Mouse (Mus musculus) forebrain, embryonic 15.5 days (tissue): Measurements from ENCODE around the gene Apoc2. TPM values are rescaled to one million over a fixed set of nuclear protein-coding genes. Genes with fewer than 3 reads are reported as not detected.

Source experiments
- ATAC-seq: fragments of 200-750 bp; cut with Nextera tagmentation; replicated peaks from 2 replicates; pipeline ENCODE4 v1.8.0; 2017; ENCODE audit warnings: mild to moderate bottlenecking, moderate TSS enrichment, moderate library complexity
- H3K27ac ChIP-seq: fragments of 300-500 bp; sonication (generic); replicated peaks from 2 replicates; pipeline ENCODE4 v1.5.1; 2015; ENCODE audit warnings: mild to moderate bottlenecking, inconsistent platforms
- H3K27me3 ChIP-seq: fragments of 300-500 bp; sonication (generic); 2 replicates; pipeline ENCODE4 v1.6.1; 2015; ENCODE audit warnings: inconsistent platforms
- H3K36me3 ChIP-seq: fragments of 300-500 bp; sonication (generic); 2 replicates; pipeline ENCODE4 v1.6.1; 2015; ENCODE audit warnings: mild to moderate bottlenecking, inconsistent platforms
- H3K4me1 ChIP-seq: fragments of 300-500 bp; sonication (generic); 2 replicates; pipeline ENCODE4 v1.6.1; 2015; ENCODE audit warnings: inconsistent platforms
- H3K4me2 ChIP-seq: fragments of 300-500 bp; sonication (generic); replicated peaks from 2 replicates; pipeline ENCODE4 v1.6.1; 2015; ENCODE audit warnings: mild to moderate bottlenecking, inconsistent platforms
- H3K4me3 ChIP-seq: fragments of 300-500 bp; sonication (generic); 2 replicates; pipeline ENCODE4 v1.5.1; 2015; ENCODE audit warnings: mild to moderate bottlenecking, inconsistent platforms
- H3K9ac ChIP-seq: fragments of 300-500 bp; sonication (generic); replicated peaks from 2 replicates; pipeline ENCODE4 v1.6.1; 2015; ENCODE audit warnings: mild to moderate bottlenecking, inconsistent platforms
- H3K9me3 ChIP-seq: fragments of 300-500 bp; sonication (generic); 2 replicates; pipeline ENCODE4 v1.6.1; 2016; ENCODE audit warnings: inconsistent platforms
- WGBS: fragments of 180-500 bp; shearing (Covaris S2); methylation state at CpG from one replicate; pipeline ENCODE4 v1.1.7; 2015; ENCODE audit warnings: mixed read lengths; 5-methylcytosine and 5-hydroxymethylcytosine counted together
- polyA plus RNA-seq: library from polyadenylated mRNA; unstranded; fragments of >200 nt; fragmentation: Nextera tagmentation; extraction: Ambion mirVana; gene quantifications from 2 replicates; pipeline ENCODE4 v1.2.1, GENCODE M21; 2015

Apoc2 gene
- polyA plus RNA-seq, result not detected in 2 replicates

DNA sequence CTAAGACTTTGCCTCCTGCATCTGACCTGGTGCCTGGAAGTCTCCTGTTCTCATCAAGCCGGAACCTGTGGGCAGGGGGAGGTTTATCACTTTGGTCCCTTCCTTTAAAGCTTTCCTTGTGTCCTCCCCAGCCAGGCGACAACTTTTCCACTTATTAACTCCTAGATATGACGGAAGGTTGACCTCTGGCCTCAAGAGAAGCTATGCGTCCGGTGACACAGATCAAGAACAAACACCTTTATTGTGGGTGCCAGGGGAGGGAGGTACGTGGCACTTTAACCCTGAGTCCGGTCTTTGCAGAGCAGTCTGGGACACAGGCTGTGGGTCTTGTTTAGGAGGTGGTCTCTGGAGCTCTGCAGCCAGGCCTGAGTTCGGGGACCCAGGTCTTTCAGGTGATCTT is at the start of gene Apoc2:
Gene Apoc2 (minus strand): TSS at position 70 of the 400 bp plus-strand sequence.
- Histone ChIP-seq H3K4me3 (no peak within 1 kb of the TSS), H3K36me3 (no peaks in the 10 kb centered on the region), H3K4me2 (no peak within 1 kb of the TSS), H3K27me3 (no peaks in the 10 kb centered on the region), H3K4me1 (no peaks in the 10 kb centered on the region), H3K9ac (no peak within 1 kb of the TSS), H3K9me3 (no peaks in the 10 kb centered on the region), H3K27ac (no peak within 1 kb of the TSS)
- WGBS, result 82% methylated on average over 8 of the region's 8 CpGs
- ATAC-seq, result no peak

DNA sequence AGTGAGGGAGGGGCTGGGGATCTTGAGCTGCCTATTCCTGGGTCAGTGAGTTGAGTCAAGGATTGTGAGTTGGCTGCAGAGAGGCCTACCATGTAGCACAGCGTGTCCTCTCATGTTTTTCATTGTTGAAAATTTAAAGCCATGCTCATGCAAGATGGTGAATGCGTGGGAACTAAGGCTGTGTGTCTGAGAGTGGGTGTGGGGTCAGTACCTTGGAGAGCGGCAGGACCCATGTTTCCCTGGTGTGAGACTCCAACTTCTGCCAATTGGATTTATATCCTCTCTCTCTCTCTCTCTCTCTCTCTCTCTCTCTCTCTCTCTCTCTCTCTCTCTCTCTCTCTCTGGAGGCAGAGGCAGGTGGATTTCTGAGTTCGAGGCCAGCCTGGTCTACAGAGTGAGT is 48.8 kb upstream of the Apoc2 start:
- Histone ChIP-seq H3K27ac (no peak overlapping the region), H3K4me2 (no peak overlapping the region), H3K9me3 (no peaks in the 10 kb centered on the region), H3K4me3 (no peak overlapping the region), H3K9ac (no peak overlapping the region), H3K36me3 (peaks cover 69% of the 10 kb centered on the region), H3K4me1 (no peaks in the 10 kb centered on the region), H3K27me3 (no peaks in the 10 kb centered on the region)
- ATAC-seq, result no peak
- WGBS, result 84% methylated on average over 4 of the region's 4 CpGs

DNA sequence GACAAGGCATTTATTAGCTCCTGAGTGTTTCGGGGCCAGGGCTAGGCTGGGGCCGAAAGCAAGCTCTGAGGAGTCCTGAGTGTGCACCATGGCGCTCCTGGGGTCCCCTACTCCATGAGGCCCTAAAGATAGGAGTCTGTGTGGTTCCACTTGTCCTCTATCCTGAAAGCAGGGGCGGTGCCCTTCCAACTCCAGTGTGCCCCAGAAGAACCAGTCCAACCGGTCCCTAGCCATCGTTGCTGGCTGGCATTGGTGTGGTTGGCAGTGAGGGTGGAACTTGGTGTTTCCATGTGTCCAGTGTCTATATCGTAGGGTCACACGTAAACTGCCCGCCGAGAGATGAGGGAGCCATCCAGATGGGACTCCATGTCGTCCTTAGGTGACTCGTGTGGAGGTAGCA is 46.4 kb upstream of the Apoc2 start:
- ATAC-seq, result no peak

DNA sequence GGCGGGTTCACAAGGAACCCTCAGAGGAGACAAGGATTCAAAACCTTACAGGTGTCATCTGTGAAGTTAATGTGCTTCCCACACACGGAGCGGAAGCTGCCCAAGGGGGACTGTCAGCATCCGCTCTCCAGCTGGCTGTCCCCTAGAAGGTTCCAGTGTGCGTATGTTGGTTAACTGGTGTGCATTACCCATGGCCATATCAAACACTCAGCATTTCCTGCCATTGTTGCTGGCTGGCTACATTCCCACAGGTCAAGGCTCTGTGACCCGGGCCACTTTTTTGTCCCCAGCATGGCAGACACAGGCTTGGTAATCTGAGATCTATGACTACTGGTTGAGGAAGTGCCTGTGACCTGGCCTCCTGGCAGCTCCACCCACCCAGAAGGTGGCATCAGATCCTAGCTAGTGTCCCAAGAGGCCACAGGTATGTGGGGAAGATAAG is 45.0 kb upstream of the Apoc2 start:
- Histone ChIP-seq H3K27me3 (no peaks in the 10 kb centered on the region), H3K36me3 (peaks cover 32% of the 10 kb centered on the region), H3K9ac (no peak overlapping the region), H3K4me1 (no peaks in the 10 kb centered on the region), H3K9me3 (0 out of 2 replicates have a peak, but pooled peaks cover 2% of the 10 kb centered on the region), H3K27ac (no peak overlapping the region), H3K4me3 (no peak overlapping the region), H3K4me2 (no peak overlapping the region)
- WGBS, result 92% methylated on average over 6 of the region's 6 CpGs
- ATAC-seq, result no peak

More for the DNA sequence above, 46.4 kb upstream of the Apoc2 start:
- H3K9me3 ChIP-seq, result 0 out of 2 replicates have a peak, but pooled peaks cover 2% of the 10 kb centered on the region
- H3K9ac ChIP-seq, result no peak overlapping the region
- H3K27ac ChIP-seq, result no peak overlapping the region
- no peaks in the 10 kb centered on the region for H3K4me1 ChIP-seq
- peaks cover 46% of the 10 kb centered on the region for H3K36me3 ChIP-seq
- no peak overlapping the region for H3K4me3 ChIP-seq
- 95% methylated on average over 12 of the region's 12 CpGs for WGBS
- no peaks in the 10 kb centered on the region for H3K27me3 ChIP-seq
- H3K4me2 ChIP-seq, result no peak overlapping the region

DNA sequence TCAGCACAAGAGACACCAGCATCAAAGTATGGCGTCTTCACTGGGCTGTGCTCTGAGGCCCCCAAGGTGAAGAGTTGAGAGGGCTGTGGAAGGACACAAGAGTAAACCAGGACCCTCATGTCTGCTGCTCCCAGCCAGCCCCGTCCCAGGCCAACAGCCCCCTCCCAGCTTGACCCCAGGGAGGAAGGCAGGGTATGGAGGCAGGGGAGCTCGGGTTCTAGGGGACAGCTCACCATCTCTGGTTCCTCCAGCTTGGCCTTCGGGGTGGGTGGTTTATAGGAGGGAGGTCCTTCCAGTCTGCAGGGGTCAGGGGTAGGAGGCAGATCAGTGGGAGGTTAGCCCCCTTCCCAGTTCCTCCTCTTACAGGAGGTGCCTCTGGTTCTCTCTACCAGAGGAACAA is 41.5 kb upstream of the Apoc2 start:
- no peak for ATAC-seq
- H3K4me2 ChIP-seq, result no peak overlapping the region
- no peak overlapping the region for H3K27ac ChIP-seq
- H3K9ac ChIP-seq, result no peak overlapping the region
- WGBS, result 90% methylated on average over 4 of the region's 4 CpGs
- peaks cover 6% of the 10 kb centered on the region; the same call in 1 of the 2 replicates for H3K36me3 ChIP-seq
- H3K27me3 ChIP-seq, result no peaks in the 10 kb centered on the region
- H3K4me1 ChIP-seq, result peaks cover 14% of the 10 kb centered on the region
- 0 out of 2 replicates have a peak, but pooled peaks cover 2% of the 10 kb centered on the region for H3K9me3 ChIP-seq
- H3K4me3 ChIP-seq, result no peak overlapping the region

DNA sequence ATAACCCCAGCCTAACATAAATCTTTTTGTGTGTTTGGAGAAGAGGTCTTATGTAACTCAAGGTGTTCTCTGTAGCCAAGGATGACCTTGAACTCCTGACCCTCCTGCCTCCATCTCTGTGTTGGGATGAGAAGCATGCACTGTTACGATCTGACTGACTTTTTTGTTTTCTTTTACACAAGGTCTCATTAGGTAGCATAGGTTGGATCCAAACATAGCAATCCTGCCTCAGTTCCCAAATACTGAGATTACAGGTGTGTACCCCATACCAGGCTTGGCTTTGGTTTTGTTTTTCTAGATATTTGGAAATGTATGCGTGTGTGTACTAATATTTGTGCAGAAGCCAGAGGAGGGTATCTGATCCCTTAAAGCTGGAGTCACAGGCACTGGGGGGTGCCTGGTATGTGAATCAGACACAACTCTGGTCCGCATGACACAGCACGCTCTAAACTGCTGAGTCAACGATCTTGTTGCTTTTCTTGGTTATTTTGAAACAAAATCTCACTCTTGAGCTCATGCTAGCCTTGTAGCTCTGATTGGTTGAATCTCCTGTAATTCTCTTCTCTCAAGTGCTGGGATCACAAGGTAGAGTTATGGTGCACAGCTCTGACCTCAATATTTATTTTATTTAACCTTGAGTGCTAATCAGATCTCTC is 40.7 kb upstream of the Apoc2 start:
- no peaks in the 10 kb centered on the region for H3K27me3 ChIP-seq
- no peak for ATAC-seq
- WGBS, result 93% methylated on average over 5 of the region's 5 CpGs
- H3K9ac ChIP-seq, result no peak overlapping the region
- 0 out of 2 replicates have a peak, but pooled peaks cover 2% of the 10 kb centered on the region for H3K9me3 ChIP-seq
- no peak overlapping the region for H3K4me2 ChIP-seq
- H3K27ac ChIP-seq, result no peak overlapping the region
- 0 out of 2 replicates have a peak, but pooled peaks cover 5% of the 10 kb centered on the region for H3K36me3 ChIP-seq
- no peak overlapping the region for H3K4me3 ChIP-seq
- H3K4me1 ChIP-seq, result peaks cover 22% of the 10 kb centered on the region

DNA sequence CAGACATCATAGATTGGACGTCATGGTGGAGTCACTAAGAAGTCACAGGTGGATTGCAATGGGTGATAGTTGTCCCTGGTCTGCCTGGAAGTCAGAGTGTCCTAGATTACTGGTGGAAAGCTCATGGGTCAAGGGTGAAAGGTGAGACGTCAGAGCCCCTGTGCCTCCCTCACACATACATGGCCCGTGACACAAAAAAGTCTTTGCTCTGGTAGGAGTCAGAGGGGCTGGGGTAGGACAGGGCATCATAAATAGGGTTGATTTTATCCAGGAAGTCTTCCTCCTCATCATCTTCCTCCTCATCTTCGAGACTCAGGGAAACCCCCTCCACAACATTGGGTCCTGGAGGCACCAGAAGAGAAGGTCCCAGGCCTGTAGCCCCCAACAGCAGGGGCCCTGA is 39.6 kb upstream of the Apoc2 start:
- Histone ChIP-seq H3K9ac (no peak overlapping the region), H3K9me3 (0 out of 2 replicates have a peak, but pooled peaks cover 2% of the 10 kb centered on the region), H3K27ac (no peak overlapping the region), H3K36me3 (peaks cover 1% of the 10 kb centered on the region; the same call in 1 of the 2 replicates), H3K27me3 (no peaks in the 10 kb centered on the region), H3K4me3 (no peak overlapping the region), H3K4me1 (peaks cover 22% of the 10 kb centered on the region), H3K4me2 (no peak overlapping the region)
- ATAC-seq, result no peak
- 84% methylated on average over 4 of the region's 4 CpGs for WGBS

DNA sequence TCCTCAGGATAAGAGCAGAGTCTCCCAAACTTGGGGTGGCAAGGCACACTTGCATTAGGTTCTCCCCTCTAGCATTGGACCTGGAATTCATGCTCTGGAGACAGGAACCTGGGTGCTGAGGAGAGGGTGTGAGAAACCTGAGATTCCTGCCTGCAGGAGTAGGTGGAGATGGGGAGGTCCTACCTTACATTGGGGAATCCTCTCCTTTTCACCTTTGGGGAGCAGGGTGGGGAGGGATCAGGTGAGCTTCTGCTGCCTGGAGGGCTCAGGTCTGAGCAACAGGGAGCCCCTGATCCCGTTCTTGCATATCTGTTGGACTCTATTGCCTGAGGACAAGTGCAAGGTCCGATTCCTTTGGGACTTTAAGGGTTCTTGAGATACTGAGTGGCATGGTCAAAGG is 39.1 kb upstream of the Apoc2 start:
- Histone ChIP-seq H3K27me3 (no peaks in the 10 kb centered on the region), H3K36me3 (peaks cover 7% of the 10 kb centered on the region), H3K9ac (peak overlapping the region; percentile 38; the same call in 1 of the 2 replicates), H3K9me3 (0 out of 2 replicates have a peak, but pooled peaks cover 2% of the 10 kb centered on the region), H3K4me3 (0 out of 2 replicates have a peak overlapping the region, but pooled peaks have one; percentile 73), H3K4me1 (peaks cover 22% of the 10 kb centered on the region), H3K27ac (peak overlapping the region; percentile 91), H3K4me2 (peak overlapping the region; percentile 59)
- 80% methylated on average over 2 of the region's 2 CpGs for WGBS
- no peak for ATAC-seq

DNA sequence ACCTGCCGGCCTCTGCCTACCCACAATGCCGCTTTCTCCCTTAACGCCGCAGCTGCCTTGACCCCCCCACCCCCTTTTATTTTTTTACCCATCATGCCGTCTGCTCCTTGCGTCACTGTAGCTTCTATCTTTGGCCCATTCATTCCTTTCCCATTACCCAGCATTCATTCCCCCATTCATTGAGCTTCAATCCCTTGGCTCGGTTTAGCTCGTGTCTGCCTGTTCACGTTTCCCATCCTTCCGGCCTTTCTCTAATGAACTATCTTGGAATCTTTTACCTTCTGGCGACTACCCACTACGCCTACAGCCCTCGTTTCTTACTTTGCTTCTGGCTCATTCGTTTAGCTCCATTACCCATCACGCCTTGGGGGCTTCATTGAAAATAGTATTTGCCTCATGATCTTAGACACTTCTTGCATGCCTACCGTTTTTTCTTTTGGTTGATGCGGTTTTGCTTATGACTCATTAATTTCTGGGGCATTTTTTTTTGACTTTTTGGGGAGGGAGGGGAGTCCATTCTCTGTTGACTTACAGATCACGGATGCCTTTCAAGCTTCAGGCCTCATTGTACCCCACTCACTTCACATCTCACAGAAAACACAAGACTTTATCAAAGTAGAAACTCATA is 38.4 kb upstream of the Apoc2 start:
- Histone ChIP-seq H3K4me3 (peak overlapping the region; percentile 73), H3K27me3 (no peaks in the 10 kb centered on the region), H3K27ac (peak overlapping the region; percentile 91), H3K4me1 (peaks cover 22% of the 10 kb centered on the region), H3K9me3 (0 out of 2 replicates have a peak, but pooled peaks cover 2% of the 10 kb centered on the region), H3K36me3 (peaks cover 13% of the 10 kb centered on the region), H3K4me2 (peak overlapping the region; percentile 59), H3K9ac (peak overlapping the region; percentile 38)
- no peak for ATAC-seq
- 5% methylated on average over 18 of the region's 18 CpGs for WGBS

DNA sequence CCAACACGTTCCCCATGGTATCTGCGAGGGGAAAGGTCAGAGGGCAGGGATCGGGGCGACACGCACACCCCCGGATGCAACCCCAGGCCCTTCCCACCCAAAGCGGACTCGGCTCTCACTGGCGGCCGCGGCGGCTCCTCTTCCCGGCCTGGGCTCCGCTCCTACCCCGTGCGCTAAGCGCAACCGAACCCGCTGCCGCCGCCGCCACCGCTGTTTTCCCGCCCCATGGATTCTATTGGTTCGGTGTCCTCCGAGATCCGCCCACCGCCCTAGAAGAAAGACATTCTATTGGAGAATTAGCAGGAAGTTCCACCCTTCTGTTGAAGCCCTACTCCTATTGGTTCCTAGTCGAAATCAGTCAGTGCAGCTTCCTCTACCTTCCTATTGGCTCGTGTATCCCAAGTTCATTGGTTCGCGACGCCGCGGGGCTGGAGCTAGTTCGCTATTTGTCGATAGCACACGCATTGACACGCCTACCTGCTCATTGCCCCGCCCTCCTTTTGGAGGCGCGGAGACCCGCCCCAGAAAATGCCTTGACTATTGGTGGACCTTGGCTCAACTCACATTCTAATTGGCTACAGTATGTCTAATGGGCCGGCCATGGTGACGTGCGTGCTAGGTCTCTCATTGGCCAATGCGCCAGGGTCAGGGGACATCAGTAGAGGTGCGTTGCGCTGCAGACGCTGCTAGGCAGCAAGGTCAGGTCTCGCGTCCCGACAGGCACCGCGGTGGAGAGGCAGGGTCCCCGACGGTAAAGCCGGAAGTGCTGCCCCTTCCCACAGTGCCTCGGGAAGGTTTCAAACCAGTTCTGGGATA is 37.7 kb upstream of the Apoc2 start, which contains the start of gene Tomm40:
Gene Tomm40 (minus strand): TSS at position 200 of the 816 bp plus-strand sequence.
- Histone ChIP-seq H3K4me3 (peak within 1 kb of the TSS; percentile 73), H3K27ac (peak within 1 kb of the TSS; percentile 91), H3K36me3 (peaks cover 18% of the 10 kb centered on the region)

DNA sequence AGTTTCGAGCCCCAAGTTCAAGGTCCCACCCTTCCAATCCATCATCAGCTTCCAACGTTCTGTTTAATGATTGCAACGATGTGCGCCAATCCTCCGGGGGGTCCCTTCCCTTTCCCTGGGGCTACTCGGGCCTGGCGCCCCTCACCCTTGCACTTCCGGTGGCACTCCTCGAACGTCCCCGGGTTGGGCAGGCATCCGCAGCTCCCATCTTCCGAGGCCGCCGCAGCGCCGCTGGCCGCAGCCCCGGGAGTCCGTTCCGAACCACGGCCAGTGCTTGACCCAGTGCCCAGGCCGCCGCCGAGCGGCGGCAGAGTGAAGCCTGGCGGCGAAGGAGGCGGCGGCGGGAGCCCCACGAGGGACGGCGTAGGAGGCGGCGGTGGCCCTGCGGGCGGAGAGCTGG is 37.1 kb upstream of the Apoc2 start:
- Histone ChIP-seq H3K4me3 (peak overlapping the region; percentile 73), H3K27me3 (no peaks in the 10 kb centered on the region), H3K9ac (peak overlapping the region; percentile 70), H3K4me1 (peaks cover 22% of the 10 kb centered on the region), H3K36me3 (peaks cover 22% of the 10 kb centered on the region), H3K4me2 (peak overlapping the region; percentile 95), H3K27ac (peak overlapping the region; percentile 68), H3K9me3 (no peaks in the 10 kb centered on the region)
- ATAC-seq, result no peak
- WGBS, result 0% methylated on average over 39 of the region's 39 CpGs

More for the DNA sequence above, 37.7 kb upstream of the Apoc2 start, which contains the start of gene Tomm40:
- ATAC-seq, result peak; percentile 99
- Histone ChIP-seq H3K27me3 (no peaks in the 10 kb centered on the region), H3K9ac (peak within 1 kb of the TSS; percentile 70), H3K4me2 (peak within 1 kb of the TSS; percentile 95), H3K4me1 (peaks cover 22% of the 10 kb centered on the region), H3K9me3 (no peaks in the 10 kb centered on the region)
- under 1% methylated on average over 54 of the region's 59 CpGs for WGBS
